Mouse (Mus musculus): ENCODE results near the gene Stap2.

GRCm38 (mm10) chr17:56003000-56003399 is 2.4 kb downstream of the Stap2 start:
- TF ChIP-seq CTCF (IDR thresholded peaks at IDR 0.05; ENCODE audit: control insufficient read depth, insufficient read depth, insufficient replicate concordance, low read depth, low read length) (no peak), POLR2A (IDR thresholded peaks at IDR 0.05; ENCODE audit: control insufficient read depth, low read depth, low read length) (no peak)

Data from testis, adult 2 months (tissue).